Mouse (Mus musculus): Measurements from ENCODE around the gene Wdr25.

Gene Wdr25

DNA sequence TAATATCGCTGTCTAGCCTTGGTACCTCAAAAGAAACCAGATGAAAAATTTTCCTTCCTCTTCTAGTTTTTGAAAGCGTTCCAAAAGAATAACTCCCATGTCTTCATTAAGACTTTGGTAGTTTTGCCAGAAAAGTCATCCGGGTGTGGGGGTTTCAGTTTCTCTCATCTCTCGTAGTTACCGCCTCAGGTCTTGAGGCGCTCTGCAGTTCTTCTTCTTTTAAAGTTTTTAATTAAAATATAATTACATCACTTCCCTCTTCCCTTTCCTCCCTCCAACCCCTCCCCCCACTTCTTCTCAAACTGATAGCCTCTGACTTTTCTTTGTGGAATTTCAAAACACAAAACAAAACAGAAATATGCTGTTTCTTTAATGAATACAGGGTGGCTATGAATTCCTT is 180.7 kb downstream of the Wdr25 start:
- no peak for DNase-seq

DNA sequence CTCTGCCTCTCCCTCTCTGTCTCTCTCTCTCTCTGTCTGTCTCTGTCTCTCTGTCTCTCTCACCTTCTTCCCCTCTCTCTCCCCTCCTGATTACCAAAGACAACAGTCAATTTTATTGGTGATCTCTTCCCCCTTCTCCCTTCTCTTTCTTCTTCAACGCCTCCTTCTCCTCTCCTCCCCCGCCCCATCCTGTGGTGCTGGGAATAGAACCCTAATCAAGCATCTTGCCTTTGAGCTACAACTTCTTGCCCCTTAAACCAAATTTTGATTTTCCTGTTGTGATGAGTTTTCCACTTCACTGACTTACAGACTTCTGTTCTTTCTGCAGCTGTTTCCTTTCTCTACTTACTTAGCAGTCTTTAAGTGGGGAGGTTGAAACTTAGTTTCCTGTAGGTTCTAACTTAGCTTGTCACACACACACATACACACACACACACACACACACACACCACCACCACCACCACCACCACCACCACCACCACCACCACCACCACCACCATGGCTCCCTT is 181.4 kb downstream of the Wdr25 start:
- no peak for DNase-seq

DNA sequence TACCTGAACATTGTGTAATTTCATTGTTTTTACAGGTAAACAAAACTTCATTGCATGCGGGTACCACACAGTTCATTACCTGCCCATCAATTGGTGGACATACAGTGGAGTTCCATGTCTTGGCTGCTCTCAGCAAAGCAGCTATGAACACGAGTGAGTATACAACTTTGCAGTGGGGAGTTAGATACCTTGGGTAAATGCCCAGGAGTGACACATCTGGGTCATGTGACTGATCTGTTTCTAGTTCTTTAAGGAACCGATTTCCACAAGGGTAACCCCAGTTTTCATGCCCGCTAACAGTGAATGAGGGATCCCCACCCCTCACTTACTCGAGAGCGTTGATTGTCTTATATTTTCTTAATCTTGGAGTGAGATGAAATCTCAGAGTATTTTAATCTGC is 183.6 kb downstream of the Wdr25 start:
- no peak for DNase-seq
